Mouse (Mus musculus): ENCODE data around the gene Lix1l. TPM values are rescaled to one million over a fixed set of nuclear protein-coding genes. Genes with fewer than 3 reads are reported as not detected.

The Lix1l gene
- polyA plus RNA-seq, 1 experiment from 2014 or later: 6.7 TPM

GRCm38 (mm10) chr3:96635906-96636305 is 35.0 kb downstream of the Lix1l start:
- Histone ChIP-seq H3K9ac (ENCODE audit: low read length) (peak overlapping the region; percentile 95), H3K4me2 (ENCODE audit: low read length) (peak overlapping the region; percentile 89), H3K9me3 (ENCODE audit: control insufficient read depth, low read length) (no peaks in the 10 kb centered on the region), H3K36me3 (ENCODE audit: control insufficient read depth, insufficient read depth, low read length) (peaks cover 68% of the 10 kb centered on the region), H3K4me3 (ENCODE audit: control insufficient read depth in 1 of 2, insufficient read depth in 1 of 2, low read depth in 1 of 2, low read length in 2 of 2) (peak overlapping the region; percentile 79 to 86), H3K27ac (replicated peaks in 1 of 2; ENCODE audit: control insufficient read depth in 1 of 2, insufficient read depth in 1 of 2, low read depth in 2 of 2, low read length in 2 of 2) (peak overlapping the region in 1 of 2 experiments; percentile 82; a peak in 2 of 4 replicates), H3K4me1 (ENCODE audit: control insufficient read depth in 2 of 2, insufficient read depth in 2 of 2, low read length in 2 of 2) (peaks cover 3 to 18% of the 10 kb centered on the region in 2 experiments; a peak in 3 of 4 replicates), H3K27me3 (ENCODE audit: control insufficient read depth, insufficient read depth, low read length) (no peaks in the 10 kb centered on the region)
- 9% methylated on average over 15 of the region's 15 CpGs for WGBS
- ATAC-seq (ENCODE audit: insufficient number of reproducible peaks, insufficient read depth, low FRiP score, low read depth): no peak

GRCm38 (mm10) chr3:96636448-96636847 is 35.5 kb downstream of the Lix1l start:
- no peak for ATAC-seq (ENCODE audit: insufficient number of reproducible peaks, insufficient read depth, low FRiP score, low read depth)
- H3K36me3 ChIP-seq (ENCODE audit: control insufficient read depth, insufficient read depth, low read length): peaks cover 65% of the 10 kb centered on the region
- 61% methylated on average over 11 of the region's 11 CpGs for WGBS

GRCm38 (mm10) chr3:96639219-96639618 is 38.3 kb downstream of the Lix1l start:
- no peak for ATAC-seq (ENCODE audit: insufficient number of reproducible peaks, insufficient read depth, low FRiP score, low read depth)
- 92% methylated on average over 1 of the region's 1 CpGs for WGBS

More at GRCm38 (mm10) chr3:96636448-96636847, 35.5 kb downstream of the Lix1l start:
- Histone ChIP-seq H3K9ac (ENCODE audit: low read length) (peak overlapping the region; percentile 95), H3K4me1 (ENCODE audit: control insufficient read depth in 2 of 2, insufficient read depth in 2 of 2, low read length in 2 of 2) (peaks cover 3 to 13% of the 10 kb centered on the region in 2 experiments; a peak in 3 of 4 replicates), H3K27ac (replicated peaks in 1 of 2; ENCODE audit: control insufficient read depth in 1 of 2, insufficient read depth in 1 of 2, low read depth in 2 of 2, low read length in 2 of 2) (no peak overlapping the region), H3K27me3 (ENCODE audit: control insufficient read depth, insufficient read depth, low read length) (no peaks in the 10 kb centered on the region), H3K4me3 (ENCODE audit: control insufficient read depth in 1 of 2, insufficient read depth in 1 of 2, low read depth in 1 of 2, low read length in 2 of 2) (peak overlapping the region; percentile 79 to 86; a peak in 3 of 4 replicates), H3K4me2 (ENCODE audit: low read length) (peak overlapping the region; percentile 89), H3K9me3 (ENCODE audit: control insufficient read depth, low read length) (no peaks in the 10 kb centered on the region)

GRCm38 (mm10) chr3:96645018-96645649 is 44.2 kb downstream of the Lix1l start, which contains the start of gene Itga10:
Itga10 (plus strand) TSS chr3:96645584.
- no peaks in the 10 kb centered on the region for H3K27me3 ChIP-seq (ENCODE audit: control insufficient read depth, insufficient read depth, low read length)
- H3K36me3 ChIP-seq (ENCODE audit: control insufficient read depth, insufficient read depth, low read length): peaks cover 38% of the 10 kb centered on the region
- H3K4me1 ChIP-seq (ENCODE audit: control insufficient read depth in 2 of 2, insufficient read depth in 2 of 2, low read length in 2 of 2): peaks cover 3 to 11% of the 10 kb centered on the region in 2 experiments; a peak in 3 of 4 replicates
- 34% methylated on average over 7 of the region's 7 CpGs for WGBS
- H3K4me2 ChIP-seq (ENCODE audit: low read length): peak within 1 kb of the TSS; percentile 36
- peak within 1 kb of the TSS in 1 of 2 experiments; percentile 4; a peak in 1 of 4 replicates for H3K4me3 ChIP-seq (ENCODE audit: control insufficient read depth in 1 of 2, insufficient read depth in 1 of 2, low read depth in 1 of 2, low read length in 2 of 2)
- no peak within 1 kb of the TSS for H3K27ac ChIP-seq (replicated peaks in 1 of 2; ENCODE audit: control insufficient read depth in 1 of 2, insufficient read depth in 1 of 2, low read depth in 2 of 2, low read length in 2 of 2)
- no peaks in the 10 kb centered on the region for H3K9me3 ChIP-seq (ENCODE audit: control insufficient read depth, low read length)
- no peak for ATAC-seq (ENCODE audit: insufficient number of reproducible peaks, insufficient read depth, low FRiP score, low read depth)
- H3K9ac ChIP-seq (ENCODE audit: low read length): peak within 1 kb of the TSS; percentile 22; the same call in 1 of the 2 replicates

More at GRCm38 (mm10) chr3:96639219-96639618, 38.3 kb downstream of the Lix1l start:
- Histone ChIP-seq H3K27me3 (ENCODE audit: control insufficient read depth, insufficient read depth, low read length) (no peaks in the 10 kb centered on the region), H3K9me3 (ENCODE audit: control insufficient read depth, low read length) (no peaks in the 10 kb centered on the region), H3K4me3 (ENCODE audit: control insufficient read depth in 1 of 2, insufficient read depth in 1 of 2, low read depth in 1 of 2, low read length in 2 of 2) (no peak overlapping the region), H3K4me2 (ENCODE audit: low read length) (no peak overlapping the region), H3K9ac (ENCODE audit: low read length) (no peak overlapping the region), H3K36me3 (ENCODE audit: control insufficient read depth, insufficient read depth, low read length) (peaks cover 62% of the 10 kb centered on the region), H3K27ac (replicated peaks in 1 of 2; ENCODE audit: control insufficient read depth in 1 of 2, insufficient read depth in 1 of 2, low read depth in 2 of 2, low read length in 2 of 2) (no peak overlapping the region), H3K4me1 (ENCODE audit: control insufficient read depth in 2 of 2, insufficient read depth in 2 of 2, low read length in 2 of 2) (peaks cover 3 to 13% of the 10 kb centered on the region in 2 experiments; a peak in 3 of 4 replicates)

- no peak for ATAC-seq (ENCODE audit: insufficient number of reproducible peaks, insufficient read depth, low FRiP score, low read depth)
- H3K36me3 ChIP-seq (ENCODE audit: control insufficient read depth, insufficient read depth, low read length): peaks cover 23% of the 10 kb centered on the region
- no peak overlapping the region for H3K27ac ChIP-seq (replicated peaks in 1 of 2; ENCODE audit: control insufficient read depth in 1 of 2, insufficient read depth in 1 of 2, low read depth in 2 of 2, low read length in 2 of 2)
- no peaks in the 10 kb centered on the region for H3K27me3 ChIP-seq (ENCODE audit: control insufficient read depth, insufficient read depth, low read length)
- peaks cover 3 to 11% of the 10 kb centered on the region in 2 experiments; a peak in 3 of 4 replicates for H3K4me1 ChIP-seq (ENCODE audit: control insufficient read depth in 2 of 2, insufficient read depth in 2 of 2, low read length in 2 of 2)
- WGBS: 87% methylated on average over 3 of the region's 3 CpGs
- H3K4me3 ChIP-seq (ENCODE audit: control insufficient read depth in 1 of 2, insufficient read depth in 1 of 2, low read depth in 1 of 2, low read length in 2 of 2): no peak overlapping the region
- H3K9ac ChIP-seq (ENCODE audit: low read length): no peak overlapping the region
- no peaks in the 10 kb centered on the region for H3K9me3 ChIP-seq (ENCODE audit: control insufficient read depth, low read length)
- H3K4me2 ChIP-seq (ENCODE audit: low read length): no peak overlapping the region
Observed at GRCm38 (mm10) chr3:96647365-96647764, 46.4 kb downstream of the Lix1l start.

- peaks cover 7 to 9% of the 10 kb centered on the region in 2 experiments; a peak in 2 of 4 replicates for H3K4me1 ChIP-seq (ENCODE audit: control insufficient read depth in 2 of 2, insufficient read depth in 2 of 2, low read length in 2 of 2)
- 80% methylated on average over 2 of the region's 2 CpGs for WGBS
- H3K4me3 ChIP-seq (ENCODE audit: control insufficient read depth in 1 of 2, insufficient read depth in 1 of 2, low read depth in 1 of 2, low read length in 2 of 2): no peak overlapping the region
- H3K9me3 ChIP-seq (ENCODE audit: control insufficient read depth, low read length): no peaks in the 10 kb centered on the region
- H3K27ac ChIP-seq (replicated peaks in 1 of 2; ENCODE audit: control insufficient read depth in 1 of 2, insufficient read depth in 1 of 2, low read depth in 2 of 2, low read length in 2 of 2): no peak overlapping the region
- no peak for ATAC-seq (ENCODE audit: insufficient number of reproducible peaks, insufficient read depth, low FRiP score, low read depth)
- H3K36me3 ChIP-seq (ENCODE audit: control insufficient read depth, insufficient read depth, low read length): no peaks in the 10 kb centered on the region
- H3K27me3 ChIP-seq (ENCODE audit: control insufficient read depth, insufficient read depth, low read length): no peaks in the 10 kb centered on the region
- no peak overlapping the region for H3K9ac ChIP-seq (ENCODE audit: low read length)
- no peak overlapping the region for H3K4me2 ChIP-seq (ENCODE audit: low read length)
Observed at GRCm38 (mm10) chr3:96660901-96661300, 60.0 kb downstream of the Lix1l start.

GRCm38 (mm10) chr3:96662731-96663316 is 61.9 kb downstream of the Lix1l start:
- no peaks in the 10 kb centered on the region for H3K36me3 ChIP-seq (ENCODE audit: control insufficient read depth, insufficient read depth, low read length)
- H3K27ac ChIP-seq (replicated peaks in 1 of 2; ENCODE audit: control insufficient read depth in 1 of 2, insufficient read depth in 1 of 2, low read depth in 2 of 2, low read length in 2 of 2): 0 out of 4 replicates have a peak overlapping the region, but pooled peaks of 1 of the 2 experiments have one; percentile 19
- H3K4me3 ChIP-seq (ENCODE audit: control insufficient read depth in 1 of 2, insufficient read depth in 1 of 2, low read depth in 1 of 2, low read length in 2 of 2): 0 out of 4 replicates have a peak overlapping the region, but pooled peaks of 1 of the 2 experiments have one; percentile 29
- H3K4me1 ChIP-seq (ENCODE audit: control insufficient read depth in 2 of 2, insufficient read depth in 2 of 2, low read length in 2 of 2): peaks cover 7 to 9% of the 10 kb centered on the region in 2 experiments; a peak in 2 of 4 replicates
- WGBS: 43% methylated on average over 8 of the region's 8 CpGs
- no peaks in the 10 kb centered on the region for H3K9me3 ChIP-seq (ENCODE audit: control insufficient read depth, low read length)
- ATAC-seq (ENCODE audit: insufficient number of reproducible peaks, insufficient read depth, low FRiP score, low read depth): no peak
- H3K27me3 ChIP-seq (ENCODE audit: control insufficient read depth, insufficient read depth, low read length): no peaks in the 10 kb centered on the region
- peak overlapping the region; percentile 74 for H3K4me2 ChIP-seq (ENCODE audit: low read length)
- H3K9ac ChIP-seq (ENCODE audit: low read length): no peak overlapping the region

Measured in heart, embryonic 14.5 days (tissue).